Mouse (Mus musculus) Patski (cell line): ENCODE results near the gene Dmwd. TPM values are rescaled to one million over a fixed set of nuclear protein-coding genes. Genes with fewer than 3 reads are reported as not detected.

Source experiments
- ATAC-seq: fragments of 100-300 bp; one replicate; pipeline ENCODE4 v1.8.0; 2021
- CTCF ChIA-PET: fragments of 350-600 bp; sonication (Branson Sonifier 250); formaldehyde crosslinking; loops from one replicate; lab custom pipeline; 2022; ENCODE audit warnings: inconsistent platforms; lab: Charles Lee
- POLR2A ChIA-PET: fragments of 350-600 bp; sonication (Branson Sonifier 250); formaldehyde crosslinking; loops from one replicate; lab custom pipeline; 2022; ENCODE audit warnings: antibody characterized with exemption, inconsistent platforms; lab: Charles Lee
- DNase-seq: peaks from one replicate; pipeline ENCODE4 v3.0.0-alpha.2; 2011; ENCODE audit warnings: low read depth, low spot score
- H3K27me3 ChIP-seq: fragments of 371-371 bp; one replicate; pipeline ENCODE4 v1.5.1; 2021
- CTCF ChIP-seq: fragments of 100-300 bp; IDR thresholded peaks from one replicate; pipeline ENCODE4 v1.5.1; 2021
- in situ Hi-C: fragments of 300-500 bp; cut with MboI; formaldehyde crosslinking; loops from 3 replicates; pipeline ENCODE4 v1.11.1; 2018; ENCODE audit warnings: low pct_unique_long_range_greater_than_20kb, mixed read lengths
- polyA plus RNA-seq: library from polyadenylated mRNA; unstranded; gene quantifications from one replicate; pipeline ENCODE4 v1.2.3, GENCODE M21; 2021

Dmwd gene
- polyA plus RNA-seq, 1 experiment from 2014 or later = 73.4 TPM

- no peaks in the 10 kb centered on the region for H3K27me3 ChIP-seq
- TF ChIP-seq CTCF = no peak
- ATAC-seq (peak; percentile 3), DNase-seq (no peak)
- ChIA-PET CTCF (interaction anchor here (3.4 to 17.1 kb wide), 2 partner anchors 9 to 10 kb away, joined by 25 to 238 read pairs; partner anchors contain the start of gene Dmwd), POLR2A (interaction anchor here (0.8 to 7.5 kb wide), 5 partner anchors 8 to 36 kb away, joined by 3 to 48 read pairs (median 4); partner anchors contain the start of genes Dmwd and Six5)
- in situ Hi-C loops = no loop called here
These were observed 8.3 kb downstream of the Dmwd start for GRCm38 (mm10) chr7:19084277-19084771.

DNA sequence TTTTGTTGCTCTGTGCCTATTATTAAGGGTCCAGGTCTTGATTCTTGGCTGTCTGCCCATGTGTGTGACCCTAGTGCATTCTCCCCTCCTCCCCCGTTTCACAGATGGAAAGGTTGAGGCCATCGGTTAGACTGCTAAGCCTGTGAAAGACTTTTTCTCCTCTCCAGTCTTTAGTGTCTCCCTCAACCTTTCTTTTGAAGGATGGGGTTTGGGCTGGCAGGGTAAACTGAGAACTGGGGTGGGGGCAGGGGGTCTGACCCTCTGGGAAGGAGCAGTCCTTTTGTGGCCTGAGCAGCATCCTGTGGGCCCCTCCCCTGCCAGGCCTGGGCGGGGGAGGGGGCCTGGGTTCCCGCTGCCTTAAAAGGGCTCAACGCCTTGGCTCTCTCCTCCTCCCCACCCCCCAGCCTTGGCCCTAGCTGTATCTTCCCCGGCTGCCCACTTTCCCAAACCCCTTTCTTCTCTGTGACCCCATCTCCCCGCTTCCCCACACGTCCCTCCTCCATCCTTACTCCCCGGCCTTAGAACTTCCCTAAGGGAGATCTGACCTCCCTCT lies 9.0 kb downstream of the Dmwd start:
- ChIA-PET CTCF (interaction anchor here (3.4 to 17.1 kb wide), 2 partner anchors 8 to 10 kb away, joined by 25 to 238 read pairs; partner anchors contain the start of gene Dmwd), POLR2A (interaction anchor here (0.8 to 7.5 kb wide), 2 partner anchors 9 kb away, joined by 5 to 48 read pairs; partner anchors contain the start of genes Dmwd and Six5)
- in situ Hi-C loops = no loop called here
- DNase-seq = no peak
- TF ChIP-seq CTCF = no peak
- ATAC-seq = no peak
- no peaks in the 10 kb centered on the region for H3K27me3 ChIP-seq

GRCm38 (mm10) chr7:19085495-19085894 lies 9.5 kb downstream of the Dmwd start:
- no peak for TF ChIP-seq CTCF
- H3K27me3 ChIP-seq = no peaks in the 10 kb centered on the region
- DNase-seq (no peak), ATAC-seq (no peak)
- POLR2A ChIA-PET = interaction anchor here (7.5 kb wide), 1 partner anchor 8 kb away, joined by 48 read pairs; the partner anchor contains the start of gene Six5
- CTCF ChIA-PET = interaction anchor here (17.1 kb wide), 1 partner anchor 11 kb away, joined by 238 read pairs; the partner anchor contains the start of gene Dmwd
- in situ Hi-C loops = no loop called here

DNA sequence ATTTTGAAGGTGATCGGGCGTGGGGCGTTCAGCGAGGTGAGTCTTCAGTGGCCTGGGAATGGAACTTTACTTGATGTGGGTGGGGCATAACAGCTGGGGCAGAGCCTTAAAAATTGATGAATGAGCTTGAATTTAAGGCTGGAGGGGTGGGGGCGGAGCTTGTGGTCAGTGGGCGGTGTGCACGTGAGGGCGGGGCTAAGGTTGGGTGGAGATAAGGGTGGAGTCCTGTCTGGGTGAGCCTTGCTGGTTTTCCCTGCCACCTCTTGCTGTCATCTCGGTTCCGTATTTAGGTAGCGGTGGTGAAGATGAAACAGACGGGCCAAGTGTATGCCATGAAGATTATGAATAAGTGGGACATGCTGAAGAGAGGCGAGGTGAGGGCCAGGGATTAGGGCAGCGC lies 10.0 kb downstream of the Dmwd start:
- no peak for DNase-seq
- no peak for TF ChIP-seq CTCF
- CTCF ChIA-PET = interaction anchor here (17.1 kb wide), 1 partner anchor 11 kb away, joined by 238 read pairs; the partner anchor contains the start of gene Dmwd
- H3K27me3 ChIP-seq = no peaks in the 10 kb centered on the region
- in situ Hi-C loops = no loop called here
- ATAC-seq = no peak
- POLR2A ChIA-PET = interaction anchor here (7.5 kb wide), 1 partner anchor 8 kb away, joined by 48 read pairs; the partner anchor contains the start of gene Six5

DNA sequence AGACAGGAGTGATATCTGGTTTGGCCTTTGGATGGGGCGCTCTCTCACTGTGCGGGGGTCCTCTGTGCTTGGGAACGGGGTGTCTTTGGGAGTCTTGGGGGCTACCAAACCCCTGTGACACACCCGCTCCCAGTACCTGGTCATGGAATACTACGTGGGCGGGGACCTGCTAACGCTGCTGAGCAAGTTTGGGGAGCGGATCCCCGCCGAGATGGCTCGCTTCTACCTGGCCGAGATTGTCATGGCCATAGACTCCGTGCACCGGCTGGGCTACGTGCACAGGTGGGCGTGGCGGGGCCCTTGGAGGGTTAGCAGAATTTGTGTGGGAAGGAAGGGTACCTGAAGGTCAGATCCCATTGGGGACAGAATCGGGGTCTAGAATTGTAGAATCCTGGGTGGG lies 10.7 kb downstream of the Dmwd start:
- POLR2A ChIA-PET = interaction anchor here (0.5 to 1.0 kb wide), 2 partner anchors 10 to 12 kb away, joined by 3 to 5 read pairs; partner anchors contain the start of gene Dmwd
- TF ChIP-seq CTCF = no peak

DNA sequence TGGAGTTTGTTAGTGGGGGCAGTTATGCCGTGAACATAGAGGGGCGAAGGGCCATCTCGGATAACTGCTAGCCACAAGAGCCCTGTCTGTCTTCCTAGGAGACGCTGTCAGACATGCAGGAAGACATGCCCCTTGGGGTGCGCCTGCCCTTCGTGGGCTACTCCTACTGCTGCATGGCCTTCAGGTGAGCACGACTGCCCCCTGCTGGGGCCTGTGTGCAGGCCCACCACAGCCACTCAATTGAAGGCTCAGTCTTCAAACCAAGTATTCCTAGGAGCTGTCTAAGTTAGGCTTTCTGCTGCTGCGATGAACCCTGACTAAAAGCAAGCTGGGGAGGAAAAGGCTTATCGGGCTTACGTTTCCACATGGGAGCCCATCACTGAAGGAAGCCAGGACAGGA lies 12.8 kb downstream of the Dmwd start:
- POLR2A ChIA-PET = interaction anchor here (1.3 kb wide), 1 partner anchor 13 kb away, joined by 15 read pairs; the partner anchor contains the start of gene Dmwd
- no peak for TF ChIP-seq CTCF
- in situ Hi-C loops = no loop called here
- CTCF ChIA-PET = interaction anchor here (1.2 to 17.1 kb wide), 4 partner anchors 14 to 52 kb away, joined by 4 to 238 read pairs (median 5); partner anchors contain the start of gene Dmwd
- H3K27me3 ChIP-seq = no peaks in the 10 kb centered on the region
- no peak for ATAC-seq
- no peak for DNase-seq

More for the DNA sequence above, 10.7 kb downstream of the Dmwd start:
- CTCF ChIA-PET = interaction anchor here (17.1 kb wide), 1 partner anchor 12 kb away, joined by 238 read pairs; the partner anchor contains the start of gene Dmwd
- H3K27me3 ChIP-seq = no peaks in the 10 kb centered on the region
- in situ Hi-C loops = no loop called here
- DNase-seq = no peak
- no peak for ATAC-seq

DNA sequence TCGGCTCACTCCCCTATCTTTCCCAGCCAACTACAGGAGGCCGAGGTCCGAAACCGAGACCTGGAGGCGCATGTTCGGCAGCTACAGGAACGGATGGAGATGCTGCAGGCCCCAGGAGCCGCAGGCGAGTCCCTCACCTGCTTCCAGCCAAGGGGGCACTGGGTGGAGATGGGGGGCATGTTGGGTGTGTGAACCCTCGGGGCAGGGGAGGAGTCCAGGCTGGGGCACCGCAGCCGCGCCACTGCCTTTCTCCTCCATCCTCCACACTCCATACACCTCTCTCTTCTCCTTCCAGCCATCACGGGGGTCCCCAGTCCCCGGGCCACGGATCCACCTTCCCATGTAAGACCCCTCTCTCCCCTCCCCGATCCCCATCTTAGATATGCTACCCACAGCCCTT lies 15.9 kb downstream of the Dmwd start:
- POLR2A ChIA-PET = interaction anchor here (0.9 to 5.8 kb wide), 4 partner anchors 9 to 28 kb away, joined by 4 to 48 read pairs (median 20); partner anchors contain the start of genes Dmpk and Dmwd
- no peaks in the 10 kb centered on the region for H3K27me3 ChIP-seq
- ATAC-seq (no peak), DNase-seq (no peak)
- CTCF ChIA-PET = interaction anchor here (2.5 to 17.1 kb wide), 2 partner anchors 9 to 17 kb away, joined by 25 to 238 read pairs; partner anchors contain the start of genes Dmpk and Dmwd
- in situ Hi-C loops = no loop called here
- no peak for TF ChIP-seq CTCF

- DNase-seq = no peak
- ATAC-seq = no peak
- no peaks in the 10 kb centered on the region for H3K27me3 ChIP-seq
- no peak for TF ChIP-seq CTCF
- CTCF ChIA-PET = interaction anchor here (0.9 to 17.1 kb wide), 3 partner anchors 9 to 67 kb away, joined by 4 to 238 read pairs (median 25); partner anchors contain the start of genes Dmpk and Dmwd
- in situ Hi-C loops = no loop called here
- POLR2A ChIA-PET = interaction anchor here (1.3 to 5.8 kb wide), 5 partner anchors 10 to 28 kb away, joined by 4 to 48 read pairs (median 5); partner anchors contain the start of genes Dmpk and Dmwd
These were observed 16.6 kb downstream of the Dmwd start for GRCm38 (mm10) chr7:19092381-19093173.

GRCm38 (mm10) chr7:19093174-19093521 lies 17.1 kb downstream of the Dmwd start:
- ChIA-PET CTCF (interaction anchor here (0.9 to 17.1 kb wide), 4 partner anchors 10 to 67 kb away, joined by 4 to 238 read pairs (median 15); partner anchors contain the start of genes Dmpk, Dmwd, Qpctl and Snrpd2), POLR2A (interaction anchor here (1.4 to 5.8 kb wide), 4 partner anchors 10 to 27 kb away, joined by 4 to 48 read pairs (median 20); partner anchors contain the start of genes Dmpk and Dmwd)
- no peaks in the 10 kb centered on the region for H3K27me3 ChIP-seq
- ATAC-seq (no peak), DNase-seq (no peak)
- TF ChIP-seq CTCF = no peak
- in situ Hi-C loops = no loop called here
